Mouse (Mus musculus): ENCODE results near the gene Asah2.

The Asah2 gene

GRCm38 (mm10) chr19:31975882-31976281, 132.1 kb downstream of the Asah2 start:
- in situ Hi-C loops (cut with MseI, MboI) = no loop called here

DNA sequence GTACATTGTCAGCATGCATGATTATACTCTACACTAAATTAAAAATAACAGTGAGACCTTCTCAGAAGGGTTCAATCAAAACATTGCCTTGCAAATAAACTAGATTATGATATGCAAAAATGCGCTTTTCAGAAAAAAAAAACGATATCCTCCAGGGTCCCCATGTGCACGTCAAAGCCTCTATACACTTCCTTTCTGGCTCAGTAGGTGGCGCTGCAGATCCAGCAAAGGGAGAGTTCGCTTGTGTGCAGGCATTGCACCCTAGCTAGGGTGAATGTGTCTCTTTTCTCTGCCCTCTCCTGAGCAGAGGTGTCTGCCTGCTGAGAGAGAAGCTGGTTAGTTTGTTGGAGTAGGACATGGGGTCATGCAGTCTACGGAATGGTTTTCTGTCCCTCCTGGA, 136.0 kb downstream of the Asah2 start:
- in situ Hi-C loops (cut with MseI, MboI) = no loop called here

- in situ Hi-C loops (cut with MseI, MboI) = no loop called here
Measured at GRCm38 (mm10) chr19:31971405-31971804, 136.6 kb downstream of the Asah2 start.

DNA sequence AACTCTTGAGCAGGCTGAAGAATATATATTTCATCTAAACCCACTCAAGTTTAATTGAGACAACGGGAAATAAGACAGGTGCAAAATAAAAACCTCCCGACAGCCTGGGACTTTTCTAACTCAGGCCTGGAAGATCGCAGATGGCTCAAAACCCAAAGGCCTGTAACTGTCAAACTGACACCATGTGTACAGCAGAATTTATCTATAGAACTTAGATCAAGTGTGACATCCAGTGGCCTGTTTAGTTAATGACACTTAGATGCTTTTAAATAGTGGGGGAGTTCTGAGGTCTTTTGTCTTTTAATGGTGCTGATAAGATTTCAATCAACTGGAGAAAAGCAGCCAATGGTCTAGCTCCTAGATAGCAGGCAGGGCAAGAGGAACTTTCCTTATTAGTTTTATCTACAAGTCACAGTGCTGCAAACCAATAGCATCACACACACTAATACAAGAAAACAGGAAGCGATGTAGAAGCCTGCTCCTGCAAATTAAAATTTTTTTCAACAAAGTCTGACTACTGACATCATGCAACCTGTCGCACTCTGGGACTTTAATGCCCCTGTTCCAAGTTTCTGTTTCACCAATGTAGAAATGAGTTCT, 140.0 kb downstream of the Asah2 start:
- in situ Hi-C loops (cut with MseI, MboI) = no loop called here

GRCm38 (mm10) chr19:31963147-31963546, 144.9 kb downstream of the Asah2 start:
- in situ Hi-C loops (cut with MseI, MboI) = no loop called here

DNA sequence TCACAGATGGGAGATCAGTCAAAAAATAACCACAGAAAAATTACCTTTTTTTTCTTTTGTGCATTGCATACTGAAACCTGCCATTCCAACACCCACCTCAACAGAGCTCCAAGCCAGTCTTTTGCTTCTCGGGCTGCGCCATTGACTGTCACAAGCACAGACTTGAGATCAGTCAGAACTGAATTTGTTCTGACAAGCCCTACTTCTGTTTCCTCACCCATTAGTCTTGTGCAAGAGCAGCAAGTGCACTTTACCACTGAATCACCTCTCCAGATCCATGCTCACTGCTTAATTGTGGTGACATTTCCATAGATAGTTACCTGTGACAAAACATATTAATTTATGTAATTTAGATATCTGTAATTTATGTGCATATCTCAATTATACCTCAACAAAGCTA, 147.6 kb downstream of the Asah2 start:
- in situ Hi-C loops (cut with MseI, MboI) = no loop called here

GRCm38 (mm10) chr19:31956359-31956758, 151.7 kb downstream of the Asah2 start:
- in situ Hi-C loops (cut with MseI, MboI) = no loop called here

GRCm38 (mm10) chr19:31954696-31955095, 153.3 kb downstream of the Asah2 start:
- in situ Hi-C loops (cut with MseI, MboI) = no loop called here

- in situ Hi-C loops (cut with MseI, MboI) = no loop called here
Measured at GRCm38 (mm10) chr19:31954267-31954666, 153.7 kb downstream of the Asah2 start.

GRCm38 (mm10) chr19:31953799-31954198, 154.2 kb downstream of the Asah2 start:
- in situ Hi-C loops (cut with MseI, MboI) = no loop called here

- in situ Hi-C loops (cut with MseI, MboI) = no loop called here
Measured at GRCm38 (mm10) chr19:31950793-31951489, 157.1 kb downstream of the Asah2 start.
